Mouse (Mus musculus) olfactory bulb, adult 2 months (tissue): ENCODE measurements around the gene Thada.

Source experiments
- CTCF ChIP-seq: fragments of 200-500 bp; IDR thresholded peaks from 2 replicates; pipeline ENCODE4 v1.5.1; 2012; ENCODE audit warnings: low read depth, mild to moderate bottlenecking, low read length, moderate library complexity; ENCODE audit not compliant: insufficient read depth
- POLR2A ChIP-seq: fragments of 200-500 bp; IDR thresholded peaks from 2 replicates; pipeline ENCODE4 v1.6.1; 2012; ENCODE audit warnings: mild to moderate bottlenecking, low read depth, low read length, moderate library complexity; ENCODE audit not compliant: insufficient read depth

- TF ChIP-seq POLR2A (no peak), CTCF (no peak)
These were observed 224.6 kb downstream of the Thada start for GRCm38 (mm10) chr17:84241308-84241957.
